Mouse (Mus musculus) hindbrain, postnatal 0 days (tissue): ENCODE data around the gene Eef2k. TPM values are rescaled to one million over a fixed set of nuclear protein-coding genes. Genes with fewer than 3 reads are reported as not detected.

ENCODE experiments used
- ATAC-seq: fragments of 200-750 bp; cut with Nextera tagmentation; 2 replicates; pipeline ENCODE4 v1.8.0; 2017; ENCODE audit warnings: mild to moderate bottlenecking, moderate TSS enrichment, moderate library complexity
- DNase-seq: peaks from one replicate; pipeline ENCODE4 v3.0.0-alpha.2; 2015; ENCODE audit warnings: low spot score
- H3K27ac ChIP-seq: fragments of 300-500 bp; sonication (generic); 2 replicates; pipeline ENCODE4 v1.5.1; 2014; ENCODE audit warnings: mild to moderate bottlenecking
- H3K27me3 ChIP-seq: fragments of 300-500 bp; sonication (generic); 2 replicates; pipeline ENCODE4 v1.6.1; 2014; ENCODE audit warnings: low read length, mixed read lengths; ENCODE audit not compliant: insufficient read depth
- H3K36me3 ChIP-seq: fragments of 300-500 bp; sonication (generic); 2 replicates; pipeline ENCODE4 v1.6.1; 2014; ENCODE audit warnings: low read length, mixed read lengths; ENCODE audit not compliant: insufficient read depth
- H3K4me1 ChIP-seq: fragments of 300-500 bp; sonication (generic); 2 replicates; pipeline ENCODE4 v1.6.1; 2014; ENCODE audit warnings: antibody characterized with exemption, low read length, mixed read lengths; ENCODE audit not compliant: insufficient read depth
- H3K4me2 ChIP-seq: fragments of 300-500 bp; sonication (generic); 2 replicates; pipeline ENCODE4 v1.6.1; 2014; ENCODE audit warnings: low read depth, mild to moderate bottlenecking, low read length, moderate library complexity, mixed read lengths
- H3K4me3 ChIP-seq: fragments of 300-500 bp; sonication (generic); 2 replicates; pipeline ENCODE4 v1.5.1; 2014; ENCODE audit warnings: low read length
- H3K9ac ChIP-seq: fragments of 300-500 bp; sonication (generic); replicated peaks from 2 replicates; pipeline ENCODE4 v1.6.1; 2014; ENCODE audit warnings: mild to moderate bottlenecking, low read length, moderate library complexity, mixed read lengths
- H3K9me3 ChIP-seq: fragments of 300-500 bp; sonication (generic); 2 replicates; pipeline ENCODE4 v1.6.1; 2016; ENCODE audit warnings: low read length, mixed read lengths
- CTCF ChIP-seq: IDR thresholded peaks from 2 replicates; pipeline ENCODE4 v1.5.1; 2016; ENCODE audit warnings: antibody characterized with exemption, control low read depth, low read depth
- WGBS: fragments of 180-500 bp; shearing (Covaris S2); extraction: QIAGEN DNeasy Blood & Tissue Kit; methylation state at CpG from one replicate; pipeline ENCODE4 v1.1.7; 2014; 5-methylcytosine and 5-hydroxymethylcytosine counted together
- polyA plus RNA-seq: library from polyadenylated mRNA; unstranded; fragments of >200 nt; fragmentation: Nextera tagmentation; extraction: Ambion mirVana; gene quantifications from 2 replicates; pipeline ENCODE4 v1.2.1, GENCODE M21; 2015
- total RNA-seq: library from RNA; depleted of rRNA; stranded (reverse); fragments of >200 nt; gene quantifications from 2 replicates; pipeline ENCODE4 v1.2.3, GENCODE M21; 2014

Eef2k gene
- total and polyA plus RNA-seq, 2 experiments from 2014 or later, result 32.1 to 44.6 TPM

DNA sequence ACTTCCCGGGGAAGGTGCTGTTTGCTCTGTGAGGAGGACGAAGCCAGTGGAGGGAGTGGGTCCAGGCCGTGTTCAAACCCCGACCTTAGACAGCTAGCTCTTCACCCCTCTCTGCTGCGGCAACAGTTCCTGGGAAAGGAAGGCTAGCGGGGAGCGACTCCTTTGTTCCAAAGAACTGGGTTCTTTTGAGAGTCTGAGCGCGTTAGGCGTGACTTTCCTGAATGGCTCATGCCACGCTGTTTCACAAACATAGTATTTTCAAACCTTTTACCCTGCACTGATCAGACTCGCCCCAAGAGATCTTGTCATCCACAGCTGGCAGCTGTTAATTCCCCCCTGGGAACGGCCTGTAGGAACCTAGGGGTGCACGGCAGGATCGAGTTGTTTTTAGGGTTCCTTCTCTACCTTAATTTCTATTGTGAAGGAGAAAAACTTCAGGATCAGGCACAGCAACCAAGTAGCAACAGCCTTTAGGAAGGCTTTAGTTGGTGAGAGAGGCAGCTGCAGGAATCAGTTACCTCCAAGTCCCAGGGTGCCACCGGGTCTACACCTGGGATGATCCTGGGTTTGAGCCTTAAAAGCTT is 1.3 kb downstream of the Eef2k start:
- Histone ChIP-seq H3K9ac (peak overlapping the region; percentile 94), H3K4me3 (peak overlapping the region; percentile 82), H3K36me3 (no peaks in the 10 kb centered on the region), H3K4me1 (peaks cover 14% of the 10 kb centered on the region; the same call in 1 of the 2 replicates), H3K27me3 (no peaks in the 10 kb centered on the region), H3K4me2 (peak overlapping the region; percentile 81), H3K27ac (peak overlapping the region; percentile 98), H3K9me3 (no peaks in the 10 kb centered on the region)
- TF ChIP-seq CTCF, result no peak
- ATAC-seq (no peak; the same call in 1 of the 2 replicates), DNase-seq (peak; percentile 50)
- WGBS, result 2% methylated on average over 16 of the region's 16 CpGs

DNA sequence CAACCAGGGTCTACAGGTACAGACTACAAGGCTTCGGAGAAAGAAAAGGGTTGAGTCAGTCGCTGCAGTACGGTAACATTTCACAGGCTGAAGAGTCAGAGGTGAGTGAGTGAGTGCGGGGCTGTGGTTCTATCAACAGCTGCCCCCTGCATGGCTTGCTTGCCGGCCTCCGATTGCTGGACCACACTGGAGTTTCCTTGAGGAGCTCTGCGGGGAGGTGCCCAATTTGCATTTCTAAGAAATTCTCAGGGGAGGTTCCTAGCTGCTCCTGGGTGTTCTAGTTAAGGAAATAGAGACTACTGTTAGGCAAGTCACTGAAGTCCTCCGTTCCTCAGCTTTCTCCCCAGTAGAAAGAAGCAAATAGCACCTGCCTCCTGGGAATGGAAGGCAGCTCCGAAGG is 2.1 kb downstream of the Eef2k start:
- ATAC-seq (no peak), DNase-seq (no peak)
- Histone ChIP-seq H3K4me3 (peak overlapping the region; percentile 82), H3K36me3 (no peaks in the 10 kb centered on the region), H3K4me2 (peak overlapping the region; percentile 81), H3K27me3 (no peaks in the 10 kb centered on the region), H3K9me3 (no peaks in the 10 kb centered on the region), H3K4me1 (peaks cover 14% of the 10 kb centered on the region; the same call in 1 of the 2 replicates), H3K27ac (no peak overlapping the region), H3K9ac (peak overlapping the region; percentile 94; the same call in 1 of the 2 replicates)
- 12% methylated on average over 9 of the region's 9 CpGs for WGBS
- no peak for TF ChIP-seq CTCF

DNA sequence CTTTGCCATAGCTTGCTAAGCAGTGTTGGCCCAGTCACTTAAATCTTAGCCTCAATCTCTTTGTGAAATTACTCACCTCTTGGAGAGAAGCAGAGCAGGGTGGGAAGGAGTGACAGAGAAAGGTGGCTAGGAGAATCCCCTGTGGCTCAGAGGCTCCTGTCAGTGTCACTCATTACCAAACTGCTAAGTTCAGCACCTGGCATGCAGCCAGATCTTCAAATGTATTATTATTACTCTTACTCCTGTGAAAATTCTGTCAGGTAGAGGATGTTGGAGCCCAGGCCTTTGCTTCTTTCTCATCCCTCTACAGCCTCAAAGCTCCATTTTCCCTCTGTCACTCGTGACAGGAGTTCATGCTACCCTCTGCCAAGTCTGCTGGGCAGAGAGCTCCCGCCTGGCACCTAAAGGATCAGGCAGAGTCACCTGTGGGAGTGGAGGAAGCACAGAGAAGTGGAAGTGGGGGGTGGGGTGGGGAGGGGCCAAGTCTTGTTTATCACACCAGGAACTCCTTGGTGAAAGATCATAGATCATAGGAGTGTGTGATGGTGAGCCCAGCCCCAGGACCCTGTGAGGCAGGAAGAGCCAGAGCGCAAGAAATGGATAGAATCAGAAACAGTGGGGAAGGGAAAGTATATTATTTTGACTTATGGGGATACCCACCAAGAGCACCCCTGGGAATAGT is 6.3 kb downstream of the Eef2k start:
- WGBS, result 87% methylated on average over 3 of the region's 3 CpGs
- no peak for TF ChIP-seq CTCF
- no peak for ATAC-seq

DNA sequence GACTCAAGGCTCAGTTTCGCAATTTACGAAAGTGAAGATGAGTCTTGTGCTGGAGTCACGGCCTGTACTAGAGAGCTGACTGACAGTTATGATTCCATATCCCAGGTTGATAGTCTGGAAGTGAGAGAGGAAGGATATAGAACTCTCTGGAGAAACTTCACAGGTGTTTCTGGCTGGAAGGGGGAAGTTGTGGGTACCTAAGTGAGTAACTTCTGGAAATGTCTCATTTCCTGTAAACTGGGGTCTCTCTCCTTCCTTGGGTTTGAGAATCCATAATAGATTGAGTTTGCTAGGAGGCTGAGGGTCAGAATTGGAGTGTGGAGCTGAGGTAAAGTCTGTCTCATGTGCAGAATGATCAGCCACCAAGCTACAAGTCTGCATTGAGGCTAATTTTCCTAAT is 7.5 kb downstream of the Eef2k start:
- no peaks in the 10 kb centered on the region for H3K27me3 ChIP-seq
- no peak overlapping the region for H3K4me3 ChIP-seq
- no peak overlapping the region for H3K4me2 ChIP-seq
- no peak for TF ChIP-seq CTCF
- no peaks in the 10 kb centered on the region for H3K9me3 ChIP-seq
- no peak overlapping the region for H3K27ac ChIP-seq
- ATAC-seq (no peak), DNase-seq (no peak)
- no peaks in the 10 kb centered on the region for H3K4me1 ChIP-seq
- H3K36me3 ChIP-seq, result no peaks in the 10 kb centered on the region
- 84% methylated on average over 3 of the region's 3 CpGs for WGBS
- no peak overlapping the region for H3K9ac ChIP-seq

More for the DNA sequence above, 6.3 kb downstream of the Eef2k start:
- H3K36me3 ChIP-seq, result no peaks in the 10 kb centered on the region
- no peak overlapping the region for H3K9ac ChIP-seq
- no peaks in the 10 kb centered on the region for H3K9me3 ChIP-seq
- H3K4me2 ChIP-seq, result no peak overlapping the region
- no peak for DNase-seq
- no peak overlapping the region for H3K4me3 ChIP-seq
- H3K27ac ChIP-seq, result no peak overlapping the region
- peaks cover 8% of the 10 kb centered on the region; the same call in 1 of the 2 replicates for H3K4me1 ChIP-seq
- H3K27me3 ChIP-seq, result no peaks in the 10 kb centered on the region

GRCm38 (mm10) chr7:120859854-120860253 is 17.2 kb downstream of the Eef2k start:
- Histone ChIP-seq H3K27me3 (no peaks in the 10 kb centered on the region), H3K9me3 (no peaks in the 10 kb centered on the region), H3K4me3 (no peak overlapping the region), H3K27ac (no peak overlapping the region), H3K9ac (no peak overlapping the region), H3K4me1 (peaks cover 3% of the 10 kb centered on the region; the same call in 1 of the 2 replicates), H3K4me2 (no peak overlapping the region), H3K36me3 (peaks cover 5% of the 10 kb centered on the region)
- 91% methylated on average over 11 of the region's 11 CpGs for whole genome bisulfite sequencing
- ATAC-seq (no peak), DNase-seq (no peak)
- TF ChIP-seq CTCF, result no peak

GRCm38 (mm10) chr7:120860799-120861487 is 18.3 kb downstream of the Eef2k start:
- WGBS, result 56% methylated on average over 10 of the region's 10 CpGs
- ATAC-seq (no peak), DNase-seq (no peak)
- Histone ChIP-seq H3K9me3 (no peaks in the 10 kb centered on the region), H3K4me2 (no peak overlapping the region), H3K27me3 (no peaks in the 10 kb centered on the region), H3K27ac (no peak overlapping the region), H3K36me3 (peaks cover 5% of the 10 kb centered on the region), H3K9ac (no peak overlapping the region), H3K4me1 (peaks cover 3% of the 10 kb centered on the region; the same call in 1 of the 2 replicates), H3K4me3 (no peak overlapping the region)
- TF ChIP-seq CTCF, result no peak
